In genomic region chr1:51820520-51820919, GRCm38 (mm10) we compare ENCODE assay signal across 29 mouse cellular contexts.
DNase-seq lines count a peak whose midpoint lies in the region; ATAC-seq and TF ChIP-seq lines count a peak whose summit lies in the region.
"Had no signal": no experiment of that assay in that cellular context is flagged by ENCODE, and none has a peak within 500 bp of the region (broad histone marks: within the 10 kb centered on the region; RNA-seq: fewer than 3 reads in every experiment).

No protein-coding gene starts in this region.

- peak overlapping the region; percentile 15; the same call in 1 of the 2 replicates for H3K4me3 ChIP-seq in left cerebral cortex, adult 2 months
- H3K4me3 ChIP-seq in cortical plate, adult 2 months (ENCODE audit: insufficient read depth, low read length), result no peak overlapping the region
- H3K4me3 ChIP-seq in forebrain, embryonic 13.5 days, result no peak overlapping the region
- H3K4me3 ChIP-seq: forebrain, embryonic 10.5 days; hindbrain, embryonic 12.5 days; myocyte; neural tube, embryonic 13.5 days had no signal

- TF ChIP-seq POLR2A in cortical plate, adult 2 months (IDR thresholded peaks at IDR 0.05; ENCODE audit: extremely low read depth, insufficient read depth, low read length), result no peak

- H3K9me3 ChIP-seq in forebrain, embryonic 13.5 days (replicated peaks), result no peaks in the 10 kb centered on the region
- H3K9me3 ChIP-seq: forebrain, embryonic 10.5 days; hindbrain, embryonic 12.5 days; neural tube, embryonic 13.5 days had no signal

- peaks cover 13% of the 10 kb centered on the region for H3K4me1 ChIP-seq in cortical plate, adult 2 months (ENCODE audit: control insufficient read depth, insufficient read depth, low read length)
- H3K4me1 ChIP-seq in forebrain, embryonic 13.5 days, result peaks cover 10% of the 10 kb centered on the region
- H3K4me1 ChIP-seq: hindbrain, embryonic 12.5 days had no signal

- no peaks in the 10 kb centered on the region for H3K27me3 ChIP-seq in forebrain, embryonic 13.5 days
- H3K27me3 ChIP-seq: CH12.LX; hindbrain, embryonic 12.5 days; neural tube, embryonic 13.5 days had no signal

- no peak overlapping the region for H3K4me2 ChIP-seq in forebrain, embryonic 13.5 days
- H3K4me2 ChIP-seq: hindbrain, embryonic 12.5 days; midbrain, embryonic 11.5 days; neural tube, embryonic 13.5 days had no signal

- intact Hi-C loops in left cerebral cortex, adult 2 months (cut with DNase I), result loop anchor here (5.0 kb wide), 2 partner anchors 57 to 92 kb away; no protein-coding TSS in a partner anchor
- intact Hi-C loops in heart, postnatal 14 days (cut with DNase I), result no loop called here

- no peak overlapping the region for H3K9ac ChIP-seq in forebrain, embryonic 13.5 days
- H3K9ac ChIP-seq: hindbrain, embryonic 12.5 days; liver, embryonic 14.5 days; neural tube, embryonic 13.5 days had no signal

- DNase-seq in left cerebral cortex, adult 2 months (ENCODE audit: extremely low spot score in 1 of 2, low spot score in 2 of 2), result no peak
- DNase-seq in left cerebral cortex, adult 8-10 months (ENCODE audit: low spot score in 2 of 2), result no peak
- DNase-seq in CD4-positive, CD25-positive, alpha-beta regulatory T cell, adult 2 months (ENCODE audit: low read depth, low spot score), result peak; percentile 7
- no peak for DNase-seq in heart, postnatal 14 days
- DNase-seq in adipocyte (ENCODE audit: low spot score), result no peak
- DNase-seq: adrenal gland, postnatal 14 days; cerebellum, adult 11-12 months; cerebellum, adult 9-11 months; gastrocnemius, postnatal 10 days; kidney, adult 9 months; kidney, postnatal 10 days; left cerebral cortex, postnatal 4 days; liver; lung, adult 2 months; lung, postnatal 14 days; right cerebral cortex, postnatal 4 days; thymus, postnatal 25 days had no signal

- WGBS in forebrain, embryonic 13.5 days, result 92% methylated on average over 6 of the region's 6 CpGs

- ATAC-seq in inflammation-experienced regulatory T-cells, adult 6 months, result peak; percentile 54
- ATAC-seq in forebrain, embryonic 13.5 days, result no peak
- ATAC-seq: intestine, postnatal 0 days had no signal

- no peak for TF ChIP-seq CTCF in left cerebral cortex, adult 2 months (IDR thresholded peaks at IDR 0.05)
- no peak for TF ChIP-seq CTCF in cortical plate, adult 2 months (IDR thresholded peaks at IDR 0.05; ENCODE audit: extremely low read depth, insufficient read depth, low read length)

- peak overlapping the region; percentile 83 for H3K27ac ChIP-seq in left cerebral cortex, adult 2 months
- peak overlapping the region; percentile 15 for H3K27ac ChIP-seq in cortical plate, adult 2 months (ENCODE audit: insufficient read depth, low read length)
- H3K27ac ChIP-seq in forebrain, embryonic 13.5 days, result no peak overlapping the region
- H3K27ac ChIP-seq: forebrain, embryonic 10.5 days; hindbrain, embryonic 12.5 days; hindbrain, postnatal 0 days; liver, embryonic 14.5 days; neural tube, embryonic 13.5 days had no signal

- peaks cover 16% of the 10 kb centered on the region; the same call in 1 of the 2 replicates for H3K36me3 ChIP-seq in forebrain, embryonic 13.5 days (ENCODE audit: poor library complexity, severe bottlenecking)
- H3K36me3 ChIP-seq: neural tube, embryonic 13.5 days had no signal
